Mouse (Mus musculus) midbrain, embryonic 13.5 days (tissue): ENCODE measurements around the gene Klf1. TPM values are rescaled to one million over a fixed set of nuclear protein-coding genes. Genes with fewer than 3 reads are reported as not detected.
A peak's percentile ranks its signal among the peaks of the same experiment; 100 is the strongest.
"Not testable (repeated sequence)": the region's sequence is repeated elsewhere in the genome, so short reads cannot be mapped to it uniquely, and the experiment has no call there.

Source experiments
- ATAC-seq: fragments of 200-750 bp; cut with Nextera tagmentation; 2 replicates; pipeline ENCODE4 v1.8.0; 2017; ENCODE audit warnings: mild to moderate bottlenecking, moderate TSS enrichment, moderate library complexity
- H3K27ac ChIP-seq: fragments of 300-500 bp; sonication (generic); 2 replicates; pipeline ENCODE4 v1.5.1; 2015; ENCODE audit warnings: inconsistent platforms, mild to moderate bottlenecking, moderate library complexity
- H3K27me3 ChIP-seq: fragments of 300-500 bp; sonication (generic); 2 replicates; pipeline ENCODE4 v1.6.1; 2015; ENCODE audit warnings: mild to moderate bottlenecking, inconsistent platforms
- H3K36me3 ChIP-seq: fragments of 300-500 bp; sonication (generic); 2 replicates; pipeline ENCODE4 v1.6.1; 2015; ENCODE audit warnings: mild to moderate bottlenecking, inconsistent platforms
- H3K4me1 ChIP-seq: fragments of 300-500 bp; sonication (generic); replicated peaks from 2 replicates; pipeline ENCODE4 v1.6.1; 2015; ENCODE audit warnings: inconsistent platforms
- H3K4me2 ChIP-seq: fragments of 300-500 bp; sonication (generic); replicated peaks from 2 replicates; pipeline ENCODE4 v1.6.1; 2015; ENCODE audit warnings: moderate library complexity, mild to moderate bottlenecking, inconsistent platforms
- H3K4me3 ChIP-seq: fragments of 300-500 bp; sonication (generic); replicated peaks from 2 replicates; pipeline ENCODE4 v1.5.1; 2015; ENCODE audit warnings: mild to moderate bottlenecking, inconsistent platforms
- H3K9ac ChIP-seq: fragments of 300-500 bp; sonication (generic); replicated peaks from 2 replicates; pipeline ENCODE4 v1.6.1; 2015; ENCODE audit warnings: mild to moderate bottlenecking, inconsistent platforms
- H3K9me3 ChIP-seq: fragments of 300-500 bp; sonication (generic); 2 replicates; pipeline ENCODE4 v1.6.1; 2016; ENCODE audit warnings: mild to moderate bottlenecking, inconsistent platforms
- WGBS: fragments of 180-500 bp; shearing (Covaris S2); methylation state at CpG from one replicate; pipeline ENCODE4 v1.1.7; 2015; 5-methylcytosine and 5-hydroxymethylcytosine counted together
- polyA plus RNA-seq: library from polyadenylated mRNA; unstranded; fragments of >200 nt; fragmentation: Nextera tagmentation; extraction: Ambion mirVana; gene quantifications from 2 replicates; pipeline ENCODE4 v1.2.1, GENCODE M21; 2015

The Klf1 gene
- polyA plus RNA-seq, 1 experiment from 2014 or later: 0.97 TPM

GRCm38 (mm10) chr8:84889141-84889540 is 12.6 kb upstream of the Klf1 start:
- Histone ChIP-seq H3K9me3 (no peaks in the 10 kb centered on the region), H3K4me2 (no peak overlapping the region), H3K4me1 (peaks cover 14% of the 10 kb centered on the region), H3K9ac (no peak overlapping the region), H3K27me3 (no peaks in the 10 kb centered on the region), H3K4me3 (no peak overlapping the region), H3K27ac (no peak overlapping the region), H3K36me3 (peaks cover 55% of the 10 kb centered on the region)
- WGBS: 98% methylated on average over 1 of the region's 1 CpGs
- ATAC-seq: no peak

- Histone ChIP-seq H3K4me3 (peak overlapping the region; percentile 57), H3K36me3 (peaks cover 28% of the 10 kb centered on the region), H3K9ac (peak overlapping the region; percentile 76), H3K4me1 (peaks cover 19% of the 10 kb centered on the region), H3K9me3 (no peaks in the 10 kb centered on the region), H3K27me3 (no peaks in the 10 kb centered on the region), H3K4me2 (peak overlapping the region; percentile 71), H3K27ac (peak overlapping the region; percentile 10; the same call in 1 of the 2 replicates)
- WGBS: 10% methylated on average over 31 of the region's 31 CpGs
- peak; percentile 71 for ATAC-seq
These were observed 8.6 kb upstream of the Klf1 start for GRCm38 (mm10) chr8:84892993-84893708.

GRCm38 (mm10) chr8:84893709-84894134 is 8.0 kb upstream of the Klf1 start, which contains the start of gene Gcdh:
Gene Gcdh (minus strand): TSS chr8:84893921.
- peak; percentile 99 for ATAC-seq
- Histone ChIP-seq H3K27me3 (no peaks in the 10 kb centered on the region), H3K4me2 (peak within 1 kb of the TSS; percentile 71), H3K9me3 (no peaks in the 10 kb centered on the region), H3K27ac (peak within 1 kb of the TSS; percentile 10; the same call in 1 of the 2 replicates), H3K9ac (peak within 1 kb of the TSS; percentile 76), H3K36me3 (peaks cover 22% of the 10 kb centered on the region), H3K4me3 (peak within 1 kb of the TSS; percentile 57), H3K4me1 (peaks cover 19% of the 10 kb centered on the region)
- WGBS: under 1% methylated on average over 11 of the region's 11 CpGs

GRCm38 (mm10) chr8:84895963-84896362 is 5.8 kb upstream of the Klf1 start:
- H3K9me3 ChIP-seq: no peaks in the 10 kb centered on the region
- WGBS: 89% methylated on average over 5 of the region's 5 CpGs

GRCm38 (mm10) chr8:84901071-84901470 is 657 bp upstream of the Klf1 start:
- Histone ChIP-seq H3K4me2 (no peak overlapping the region), H3K9ac (no peak overlapping the region), H3K27ac (no peak overlapping the region), H3K9me3 (no peaks in the 10 kb centered on the region), H3K27me3 (peaks cover 43% of the 10 kb centered on the region), H3K4me3 (no peak overlapping the region), H3K4me1 (peaks cover 15% of the 10 kb centered on the region), H3K36me3 (no peaks in the 10 kb centered on the region)
- 56% methylated on average over 4 of the region's 4 CpGs for WGBS
- no peak for ATAC-seq

More at GRCm38 (mm10) chr8:84895963-84896362, 5.8 kb upstream of the Klf1 start:
- H3K36me3 ChIP-seq: peaks cover 5% of the 10 kb centered on the region; the same call in 1 of the 2 replicates
- H3K4me2 ChIP-seq: no peak overlapping the region
- H3K27me3 ChIP-seq: peaks cover 11% of the 10 kb centered on the region
- no peak for ATAC-seq
- no peak overlapping the region for H3K4me3 ChIP-seq
- H3K9ac ChIP-seq: no peak overlapping the region
- H3K27ac ChIP-seq: no peak overlapping the region
- H3K4me1 ChIP-seq: peaks cover 19% of the 10 kb centered on the region

- Histone ChIP-seq H3K36me3 (no peaks in the 10 kb centered on the region), H3K27me3 (peaks cover 43% of the 10 kb centered on the region), H3K4me2 (peak overlapping the region; percentile 76), H3K4me1 (peaks cover 15% of the 10 kb centered on the region), H3K9me3 (no peaks in the 10 kb centered on the region), H3K9ac (peak overlapping the region; percentile 63), H3K4me3 (peak overlapping the region; percentile 46), H3K27ac (no peak overlapping the region)
- ATAC-seq: no peak; the same call in 1 of the 2 replicates
- WGBS: 3% methylated on average over 24 of the region's 24 CpGs
These were observed 715 bp downstream of the Klf1 start for GRCm38 (mm10) chr8:84902367-84902919.

- H3K9ac ChIP-seq: peak overlapping the region; percentile 63
- H3K27ac ChIP-seq: no peak overlapping the region
- no peaks in the 10 kb centered on the region for H3K36me3 ChIP-seq
- under 1% methylated on average over 59 of the region's 68 CpGs for WGBS
- peaks cover 43% of the 10 kb centered on the region for H3K27me3 ChIP-seq
- no peaks in the 10 kb centered on the region for H3K9me3 ChIP-seq
- peaks cover 15% of the 10 kb centered on the region for H3K4me1 ChIP-seq
- peak; percentile 93 for ATAC-seq
- peak overlapping the region; percentile 46 for H3K4me3 ChIP-seq
- peak overlapping the region; percentile 76 for H3K4me2 ChIP-seq
These were observed 1.4 kb downstream of the Klf1 start for GRCm38 (mm10) chr8:84902920-84903661.

- H3K4me1 ChIP-seq: peaks cover 26% of the 10 kb centered on the region
- no peaks in the 10 kb centered on the region for H3K36me3 ChIP-seq
- no peak overlapping the region for H3K4me2 ChIP-seq
- H3K9ac ChIP-seq: no peak overlapping the region
- H3K27ac ChIP-seq: no peak overlapping the region
- no peak for ATAC-seq
- no peak overlapping the region for H3K4me3 ChIP-seq
- no peaks in the 10 kb centered on the region for H3K9me3 ChIP-seq
- H3K27me3 ChIP-seq: peaks cover 45% of the 10 kb centered on the region
- WGBS: 86% methylated on average over 7 of the region's 7 CpGs
These were observed 2.6 kb downstream of the Klf1 start for GRCm38 (mm10) chr8:84904351-84904750.

- peaks cover 54% of the 10 kb centered on the region for H3K27me3 ChIP-seq
- H3K4me2 ChIP-seq: no peak overlapping the region
- H3K9ac ChIP-seq: no peak overlapping the region
- peaks cover 24% of the 10 kb centered on the region for H3K36me3 ChIP-seq
- H3K27ac ChIP-seq: no peak overlapping the region
- no peak for ATAC-seq
- no peak overlapping the region for H3K4me3 ChIP-seq
- peaks cover 28% of the 10 kb centered on the region for H3K4me1 ChIP-seq
- WGBS: 93% methylated on average over 9 of the region's 9 CpGs
- H3K9me3 ChIP-seq: no peaks in the 10 kb centered on the region
These were observed 5.3 kb downstream of the Klf1 start for GRCm38 (mm10) chr8:84907037-84907436.

GRCm38 (mm10) chr8:84907493-84907892 is 5.8 kb downstream of the Klf1 start:
- Histone ChIP-seq H3K27me3 (peaks cover 54% of the 10 kb centered on the region), H3K9ac (no peak overlapping the region), H3K4me1 (peaks cover 26% of the 10 kb centered on the region), H3K4me3 (no peak overlapping the region), H3K4me2 (no peak overlapping the region), H3K9me3 (no peaks in the 10 kb centered on the region), H3K27ac (no peak overlapping the region), H3K36me3 (peaks cover 28% of the 10 kb centered on the region)
- WGBS: 76% methylated on average over 8 of the region's 8 CpGs
- no peak for ATAC-seq

- peak overlapping the region; percentile 37 for H3K4me3 ChIP-seq
- not testable (repeated sequence) for H3K9me3 ChIP-seq, H3K9ac ChIP-seq, ATAC-seq, H3K27ac ChIP-seq
- peaks cover 33% of the 10 kb centered on the region for H3K36me3 ChIP-seq
- 25% methylated on average over 7 of the region's 7 CpGs for WGBS
- peaks cover 54% of the 10 kb centered on the region for H3K27me3 ChIP-seq
- H3K4me2 ChIP-seq: peak overlapping the region; percentile 56
- H3K4me1 ChIP-seq: peaks cover 26% of the 10 kb centered on the region
These were observed 6.3 kb downstream of the Klf1 start for GRCm38 (mm10) chr8:84907979-84908378.
